Mouse (Mus musculus) 416B (cell line): Measurements from ENCODE around the gene Limch1.

Experiments used
- DNase-seq: peaks from one replicate; pipeline ENCODE4 v3.0.0; 2011; ENCODE audit warnings: low read depth

Limch1 gene

DNA sequence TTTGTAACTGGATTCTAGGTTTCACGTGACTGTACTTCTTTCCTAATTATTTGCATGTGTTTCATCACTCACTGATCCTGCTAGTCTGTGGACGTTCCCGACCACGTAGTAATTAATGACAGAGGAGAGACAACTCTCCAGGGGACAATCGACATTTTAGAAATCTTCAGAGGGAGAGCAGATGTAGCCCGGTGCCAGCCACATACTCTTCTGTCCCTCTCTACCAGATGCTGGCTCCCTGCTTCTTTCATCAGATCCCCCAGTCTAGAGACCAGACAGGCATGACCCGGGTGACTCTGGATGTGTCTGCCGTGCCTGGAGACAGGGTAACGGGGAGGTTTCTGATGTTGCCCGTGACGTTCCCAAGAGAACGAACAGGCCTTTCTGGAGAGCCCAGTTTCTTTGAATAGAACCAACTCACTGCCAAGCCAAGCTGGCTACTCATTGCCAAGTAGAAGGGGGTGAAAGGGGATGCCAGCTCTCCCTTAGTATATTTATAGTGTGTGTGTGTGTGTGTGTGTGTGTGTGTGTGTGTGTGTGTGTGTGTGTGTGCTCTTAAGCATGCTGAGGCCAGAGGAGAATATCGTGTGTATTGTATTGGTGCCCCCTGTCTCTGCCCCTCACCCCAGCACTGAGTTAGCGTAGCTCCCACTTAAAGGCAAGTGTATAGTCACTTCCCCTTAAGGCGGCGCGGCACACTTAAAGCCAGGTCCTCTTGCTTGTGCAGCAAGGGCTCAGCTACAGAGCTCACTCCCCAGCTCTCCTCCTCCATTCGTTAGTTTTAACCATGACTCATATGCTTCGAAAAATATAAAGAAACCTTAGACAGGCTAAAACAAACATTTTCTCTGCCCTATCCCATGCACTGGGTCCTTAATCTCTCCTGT, 233.9 kb downstream of the Limch1 start:
- no peak for DNase-seq

DNA sequence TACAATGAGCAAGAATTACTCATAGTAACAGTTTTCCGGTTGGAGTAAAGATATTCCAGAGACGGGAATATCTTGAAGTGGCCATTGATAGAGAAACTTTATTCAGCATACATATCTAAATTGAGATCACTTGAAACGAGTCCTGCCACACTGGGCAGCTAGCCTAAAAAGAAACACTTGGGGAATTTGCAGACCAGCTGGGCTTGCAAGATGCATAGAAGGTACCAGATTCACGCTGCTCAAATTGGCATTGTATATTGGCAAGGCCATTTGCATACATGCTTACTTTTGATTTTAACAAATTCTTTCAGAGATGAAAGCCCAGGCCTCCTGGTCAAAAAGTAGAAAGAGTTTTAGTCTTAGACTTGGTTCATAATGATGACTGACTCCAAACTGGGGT, 235.2 kb downstream of the Limch1 start:
- no peak for DNase-seq

DNA sequence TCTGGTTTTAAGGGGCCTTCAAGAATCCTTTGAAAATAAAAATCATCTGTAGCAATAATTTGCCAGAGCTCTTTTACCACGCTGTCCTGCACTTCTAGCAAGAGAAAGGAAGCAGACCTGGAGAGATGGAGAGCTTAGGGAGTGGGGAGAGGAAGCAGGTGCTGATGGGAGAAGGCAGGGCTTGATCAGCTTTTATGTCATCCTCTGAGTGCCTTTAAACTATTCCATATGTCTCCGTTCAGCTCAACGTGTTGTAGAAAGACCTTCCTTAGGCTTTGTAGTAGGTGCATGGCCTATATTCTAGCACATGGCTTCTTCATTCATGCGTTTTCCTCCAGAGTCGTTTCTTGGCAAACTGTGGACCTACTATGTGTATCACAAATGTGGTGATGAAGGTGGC, 237.5 kb downstream of the Limch1 start:
- no peak for DNase-seq

DNA sequence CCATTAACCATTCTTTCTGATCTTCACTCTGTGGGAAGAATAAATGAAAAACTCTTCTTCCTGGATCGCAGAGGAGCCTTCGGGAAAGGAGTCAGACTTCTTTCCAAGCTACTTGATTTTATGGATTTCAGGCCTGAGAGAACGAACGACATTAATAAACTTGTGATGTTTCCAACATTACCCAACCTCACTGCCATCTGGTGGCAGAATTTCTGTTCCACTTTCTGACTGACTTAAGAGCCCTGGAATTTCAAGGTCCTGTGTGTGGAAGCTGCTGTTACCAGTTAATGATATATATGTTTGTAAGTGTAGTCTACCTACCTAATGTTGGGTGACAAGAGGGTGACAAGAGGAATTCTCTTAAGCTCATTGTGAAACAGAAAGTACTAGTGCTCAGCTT, 243.3 kb downstream of the Limch1 start:
- DNase-seq: no peak

DNA sequence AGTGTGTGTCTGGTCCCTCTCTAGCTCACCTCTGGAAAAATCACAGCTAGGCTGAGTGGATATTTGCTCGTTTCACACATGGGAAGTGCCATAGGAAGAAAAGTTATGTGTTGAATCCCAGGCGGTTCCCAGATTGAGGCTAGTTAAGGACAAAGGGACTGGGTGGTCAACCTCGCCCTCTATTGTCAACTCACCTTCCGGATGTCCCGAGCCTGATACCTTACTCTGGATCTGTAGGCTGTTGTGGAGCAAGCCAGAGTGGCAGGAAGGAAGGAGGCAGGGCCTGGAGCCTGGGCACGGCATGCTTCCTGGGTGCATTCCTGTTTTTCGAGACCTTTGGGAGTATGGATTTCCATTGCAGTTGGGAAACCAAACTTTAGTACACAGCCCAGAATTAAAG, 243.9 kb downstream of the Limch1 start:
- no peak for DNase-seq

DNA sequence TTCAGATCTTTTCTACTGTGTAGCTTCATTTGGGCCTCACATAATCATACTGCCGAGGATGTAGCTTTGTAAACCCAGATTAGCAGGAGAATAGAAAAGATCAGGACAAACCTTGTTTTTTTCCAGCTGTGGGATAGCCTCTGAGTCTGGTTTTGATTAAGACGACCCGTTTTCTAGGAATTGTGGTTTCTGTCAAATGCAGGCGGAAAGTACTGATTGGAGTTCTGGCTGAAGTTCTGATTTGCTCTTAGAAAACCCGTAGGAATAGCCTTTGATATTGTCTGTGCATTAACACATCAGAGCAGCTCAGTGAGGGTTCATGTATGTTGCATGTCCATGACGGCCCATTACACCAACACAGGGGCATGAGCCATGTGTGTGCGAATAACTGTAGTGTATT, 246.8 kb downstream of the Limch1 start:
- no peak for DNase-seq

DNA sequence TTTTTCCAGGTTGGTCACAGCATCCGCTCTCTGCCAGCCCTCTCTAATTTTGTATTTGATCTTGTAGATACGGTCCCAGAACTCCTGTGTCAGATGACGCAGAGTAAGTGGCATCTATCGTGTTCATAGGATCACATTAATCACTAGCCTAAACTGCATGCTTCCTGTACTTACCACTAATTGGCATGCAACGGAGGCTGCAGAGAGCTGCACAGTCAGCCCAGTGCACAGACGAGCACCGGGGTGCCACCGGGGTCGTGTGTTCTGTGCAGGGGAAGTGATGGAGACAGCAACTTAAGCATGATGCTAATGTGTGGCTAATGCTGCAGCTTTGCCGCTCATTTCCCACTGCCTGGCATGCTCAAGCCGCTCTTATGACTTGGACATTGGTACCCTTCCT, 247.4 kb downstream of the Limch1 start:
- DNase-seq: no peak

DNA sequence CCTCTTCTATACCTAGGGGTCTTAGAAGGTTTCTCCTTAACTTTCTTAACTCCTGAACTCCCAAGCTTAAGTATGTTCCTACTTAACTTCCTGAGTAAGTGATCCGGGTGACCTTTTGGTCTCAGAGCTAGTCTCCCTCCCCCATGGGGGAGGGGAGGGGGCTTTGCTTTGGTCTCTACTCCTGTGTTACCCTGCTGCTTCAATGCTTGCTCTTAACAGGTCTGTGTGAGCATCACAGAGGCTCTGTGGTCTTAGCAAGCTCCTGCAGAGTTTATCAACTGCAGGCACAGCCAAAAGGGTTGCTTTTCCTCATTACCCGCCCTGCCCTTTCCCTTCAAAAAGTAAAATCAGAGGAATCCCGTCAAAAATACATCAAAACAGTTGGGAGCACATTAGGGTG, 250.5 kb downstream of the Limch1 start:
- DNase-seq: no peak

DNA sequence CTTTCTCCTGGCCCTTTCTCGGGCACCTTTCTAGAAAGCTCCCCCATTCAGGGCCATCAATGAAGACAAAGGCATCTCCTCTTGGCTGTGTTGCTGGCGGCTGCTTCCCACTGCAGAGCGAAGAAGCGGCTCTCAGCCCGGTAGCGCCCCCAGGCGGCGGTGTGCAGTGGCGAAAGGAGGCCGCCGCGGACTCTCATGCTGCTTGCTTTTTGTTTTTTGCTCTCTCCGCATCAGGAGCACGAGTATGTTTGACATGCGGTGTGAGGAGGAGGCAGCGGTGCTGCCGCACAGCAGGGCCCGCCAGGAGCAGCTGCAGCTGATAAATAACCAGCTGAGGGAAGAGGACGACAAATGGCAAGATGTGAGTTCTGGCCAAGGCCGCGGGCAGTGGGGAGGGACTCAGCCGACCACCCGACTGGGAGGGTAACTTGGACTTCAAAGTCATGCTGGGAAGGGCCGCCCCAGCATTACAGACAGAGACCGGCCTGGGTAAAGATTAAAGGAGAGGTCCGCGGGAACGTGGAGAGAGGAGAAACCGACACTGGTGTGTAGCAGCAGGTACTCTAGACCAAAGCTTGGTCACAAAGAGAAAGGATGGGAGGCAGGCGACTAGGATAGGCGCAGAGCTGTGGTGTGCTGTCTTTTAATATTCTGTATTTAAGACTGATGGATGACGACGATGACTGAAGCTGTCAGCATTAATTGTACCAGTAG, 251.4 kb downstream of the Limch1 start:
- DNase-seq: no peak

DNA sequence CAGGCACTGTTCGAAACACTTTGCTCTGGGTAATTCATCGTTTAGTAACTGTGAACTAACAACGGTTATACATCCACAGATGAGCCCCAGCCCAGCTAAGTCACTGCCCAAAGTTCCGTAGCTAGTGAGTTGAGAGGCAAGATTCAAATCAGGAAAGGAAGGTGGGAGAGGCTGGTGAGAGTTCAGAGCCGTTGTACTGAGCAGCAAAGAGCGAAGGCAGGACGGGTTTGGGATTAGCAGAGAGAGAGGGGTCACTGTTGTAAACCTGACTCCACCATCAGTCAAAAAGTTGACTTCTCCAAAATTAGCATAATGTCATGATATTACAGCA, 251.9 kb downstream of the Limch1 start:
- DNase-seq: no peak

DNA sequence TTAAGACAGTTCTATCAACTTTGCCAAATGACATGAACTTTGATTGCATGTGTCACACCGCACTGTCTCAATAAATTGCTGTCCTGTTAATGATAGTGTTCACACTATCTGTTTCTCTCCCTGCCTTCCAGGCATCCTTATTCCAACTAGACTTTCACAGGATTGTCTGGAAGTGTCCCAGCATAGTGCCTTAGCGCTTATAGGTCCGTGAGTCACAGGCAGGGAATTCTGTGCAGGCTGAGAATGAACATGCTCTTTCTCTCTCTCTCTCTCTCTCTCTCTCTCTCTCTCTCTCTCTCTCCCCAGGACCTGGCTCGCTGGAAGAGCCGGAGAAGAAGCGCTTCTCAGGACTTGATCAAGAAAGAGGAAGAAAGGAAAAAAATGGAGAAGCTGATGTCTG, 252.7 kb downstream of the Limch1 start:
- no peak for DNase-seq

DNA sequence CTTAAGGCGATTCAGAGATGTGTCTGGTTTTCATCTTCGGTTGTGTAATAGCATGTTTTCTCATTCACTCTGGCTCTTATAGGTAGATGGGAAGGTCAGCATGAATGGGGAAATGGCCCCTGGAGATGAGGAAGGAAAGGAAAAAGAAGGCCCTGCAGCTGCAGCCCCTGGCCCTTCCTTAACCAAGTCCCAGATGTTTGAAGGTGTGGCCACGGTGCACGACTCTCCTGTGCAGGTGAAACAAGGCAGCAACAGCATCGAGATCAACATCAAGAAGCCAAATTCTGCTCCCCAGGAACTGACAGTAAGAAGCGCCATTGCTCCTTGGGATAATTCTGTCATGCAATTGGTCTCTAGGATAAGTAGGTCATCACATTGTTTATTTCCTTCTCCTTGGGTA, 256.7 kb downstream of the Limch1 start:
- DNase-seq: no peak

DNA sequence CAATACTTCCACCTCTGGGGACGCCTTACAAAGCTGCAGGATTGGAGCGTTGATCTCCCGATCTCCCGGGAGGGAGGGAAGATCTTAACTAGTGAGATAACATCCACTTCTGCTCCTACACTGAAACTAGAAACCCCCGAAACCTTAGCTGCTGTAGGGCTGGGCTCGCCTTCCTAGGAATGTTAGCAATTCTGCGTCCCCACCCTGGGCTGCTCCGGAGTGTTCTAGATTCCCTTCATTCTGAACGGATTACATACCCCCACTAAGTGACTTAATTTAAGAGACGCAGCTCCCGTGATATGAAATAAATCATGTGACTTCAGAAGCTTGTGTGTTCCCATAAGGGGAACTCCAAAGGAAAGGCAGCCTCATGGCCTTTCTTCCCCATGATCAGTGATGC, 259.0 kb downstream of the Limch1 start:
- DNase-seq: no peak

DNA sequence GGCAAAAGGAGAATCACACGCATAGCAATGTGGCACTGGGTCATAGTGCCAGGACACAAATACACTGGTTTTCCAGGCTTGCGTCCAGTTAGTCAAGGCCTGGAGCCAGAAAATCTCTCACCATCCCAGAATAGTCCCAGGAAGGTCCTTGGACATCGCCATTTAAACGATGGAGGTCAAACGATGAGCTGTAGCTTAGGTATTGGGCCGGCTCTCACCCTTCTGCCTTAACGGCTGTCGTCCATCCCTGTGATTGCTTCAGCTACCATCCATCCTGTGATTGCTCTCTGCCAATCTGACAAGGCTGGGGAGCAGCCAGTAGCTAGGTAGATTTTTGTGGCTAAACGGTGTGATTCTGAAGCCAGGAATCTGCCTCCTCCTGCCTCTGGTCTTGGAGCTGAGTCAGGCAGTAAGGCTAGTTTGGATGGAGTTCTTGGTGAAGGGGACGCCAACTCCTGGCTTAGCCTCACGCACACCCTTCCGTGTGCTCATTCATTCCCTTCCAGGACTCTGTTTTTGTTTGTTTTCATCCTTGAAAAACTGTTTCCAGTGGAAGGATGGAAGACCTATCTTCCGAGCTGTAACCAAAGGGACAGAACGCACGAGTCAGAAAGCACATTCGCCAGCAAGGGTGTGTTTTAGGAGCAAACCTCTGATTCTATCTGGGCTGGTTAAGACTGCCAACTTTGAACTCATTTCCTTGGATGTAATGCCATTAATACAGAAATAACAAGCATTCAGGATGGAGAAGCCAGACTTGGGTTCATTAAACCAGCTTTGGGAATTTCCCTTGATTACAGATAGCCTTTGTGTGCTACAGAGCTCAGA, 265.6 kb downstream of the Limch1 start:
- DNase-seq: no peak

DNA sequence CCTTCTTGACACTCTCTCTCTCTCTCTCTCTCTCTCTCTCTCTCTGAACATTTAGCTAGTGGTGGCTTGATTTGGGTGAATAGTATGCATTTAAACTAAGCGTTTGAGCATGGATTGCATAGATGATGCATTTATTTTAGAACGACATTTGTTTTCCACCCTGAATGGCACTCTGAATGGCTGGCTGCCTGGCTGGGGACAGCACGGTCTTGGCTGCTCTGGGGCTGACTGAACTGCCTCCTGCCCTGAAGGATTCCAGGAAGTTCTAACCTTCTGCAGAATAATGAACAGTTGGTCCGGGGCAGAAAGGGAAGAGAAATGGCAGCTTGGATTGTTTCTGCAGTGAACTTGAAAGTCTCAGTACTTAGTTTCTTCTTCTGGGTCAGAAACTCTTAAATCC, 266.4 kb downstream of the Limch1 start:
- no peak for DNase-seq

DNA sequence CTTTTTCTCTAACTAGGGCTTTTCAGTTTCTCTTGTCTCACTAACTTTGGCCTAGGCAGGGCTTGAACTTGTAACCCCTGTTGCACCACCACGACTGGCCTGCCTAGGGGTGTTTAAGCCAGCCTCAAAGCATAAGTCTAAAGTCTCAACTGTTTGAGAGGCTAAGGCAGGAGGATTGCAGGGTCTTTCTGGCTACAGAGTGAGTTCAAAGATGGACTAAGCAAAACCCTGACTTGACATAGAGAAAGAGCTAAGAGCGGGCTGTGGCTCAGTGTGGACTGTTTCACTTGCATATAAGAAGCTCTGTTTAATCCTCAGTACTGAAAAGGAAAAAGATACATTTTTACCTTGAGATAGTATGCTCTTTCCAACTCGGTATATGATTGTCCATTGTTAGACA, 268.3 kb downstream of the Limch1 start:
- DNase-seq: no peak

DNA sequence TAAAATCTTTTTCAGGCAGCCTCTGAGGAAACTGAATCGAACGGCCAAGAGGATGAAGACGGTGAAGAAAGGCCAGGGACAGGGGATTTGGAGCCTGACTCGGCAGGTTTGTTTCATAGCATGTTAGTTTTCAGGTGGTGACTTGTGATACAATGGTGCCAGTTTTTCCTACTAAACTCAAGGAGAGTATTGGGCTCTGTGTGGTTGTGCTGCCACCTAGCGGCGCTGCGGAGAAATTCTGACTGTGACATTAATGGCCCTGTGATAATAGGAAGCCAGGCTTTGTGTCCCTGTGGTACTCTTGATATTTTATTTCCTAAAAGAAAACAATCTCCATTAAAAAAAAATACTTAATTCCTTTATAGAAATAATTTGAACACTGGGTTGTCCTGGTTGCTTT, 270.8 kb downstream of the Limch1 start:
- DNase-seq: peak; percentile 58

DNA sequence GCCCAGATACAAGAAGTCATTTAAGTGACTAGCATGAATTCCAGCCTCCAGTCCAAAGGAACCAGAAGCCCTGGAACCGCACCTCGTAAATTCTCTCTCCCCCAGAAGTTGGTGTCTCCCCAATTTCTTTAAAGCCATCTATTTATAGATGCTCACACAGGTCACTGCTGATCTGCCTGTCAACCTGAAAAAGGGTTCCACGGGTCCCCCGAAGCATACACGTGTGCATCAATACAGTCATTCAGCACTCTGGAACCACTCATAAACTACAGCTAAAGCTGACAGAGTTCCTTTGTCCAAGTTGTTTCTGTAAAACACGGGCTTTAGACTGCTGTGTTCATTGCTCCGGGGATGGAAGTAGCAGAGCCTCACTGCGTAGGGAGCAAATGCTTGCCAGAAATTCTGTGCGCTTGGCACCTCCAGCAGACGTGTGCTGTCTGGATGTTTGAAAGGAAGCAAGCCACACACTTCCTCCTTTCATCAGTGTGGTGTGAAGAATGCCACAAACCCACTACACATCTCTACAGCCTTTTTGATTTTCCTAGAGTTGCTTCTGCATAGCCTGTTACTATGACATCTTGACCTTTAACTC, 278.9 kb downstream of the Limch1 start:
- DNase-seq: no peak

DNA sequence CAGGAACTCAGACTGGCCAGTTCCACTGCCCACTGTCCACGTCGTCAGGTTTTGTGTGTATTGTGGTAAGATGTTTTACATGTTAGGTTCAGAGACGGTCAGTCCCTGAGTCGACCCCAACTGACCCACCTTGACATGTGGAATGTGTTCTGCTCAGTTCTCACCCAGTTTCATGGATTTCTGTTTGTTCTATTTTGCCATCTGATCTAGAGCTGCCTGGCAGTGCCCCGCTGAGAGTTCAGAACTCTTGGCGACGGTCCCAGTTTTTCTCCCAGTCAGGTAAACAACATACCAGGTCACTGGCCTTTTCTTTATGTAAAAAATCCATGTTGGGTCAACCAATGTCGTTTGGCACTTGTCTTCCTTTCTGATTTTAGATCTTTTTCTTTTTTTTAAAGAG, 279.5 kb downstream of the Limch1 start:
- no peak for DNase-seq

DNA sequence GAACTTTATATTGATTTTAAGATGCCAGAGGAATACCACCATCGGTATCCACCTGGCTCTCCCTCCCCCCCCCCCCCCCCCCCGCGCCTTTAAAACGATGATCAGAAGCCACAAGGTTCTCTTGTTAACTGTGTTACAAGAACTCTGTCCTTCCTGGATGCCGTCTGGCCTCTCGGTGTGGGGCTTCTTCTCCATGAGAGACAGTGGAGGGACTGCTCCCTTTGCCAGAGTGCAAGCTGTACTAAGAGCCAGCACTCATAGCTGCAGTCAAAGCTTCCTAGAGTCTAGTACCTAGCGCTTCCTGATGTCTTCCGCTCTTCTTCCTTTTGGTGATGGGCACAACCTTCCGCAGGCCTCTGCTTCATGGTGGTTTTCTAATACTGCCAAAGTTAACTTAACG, 280.0 kb downstream of the Limch1 start:
- no peak for DNase-seq

DNA sequence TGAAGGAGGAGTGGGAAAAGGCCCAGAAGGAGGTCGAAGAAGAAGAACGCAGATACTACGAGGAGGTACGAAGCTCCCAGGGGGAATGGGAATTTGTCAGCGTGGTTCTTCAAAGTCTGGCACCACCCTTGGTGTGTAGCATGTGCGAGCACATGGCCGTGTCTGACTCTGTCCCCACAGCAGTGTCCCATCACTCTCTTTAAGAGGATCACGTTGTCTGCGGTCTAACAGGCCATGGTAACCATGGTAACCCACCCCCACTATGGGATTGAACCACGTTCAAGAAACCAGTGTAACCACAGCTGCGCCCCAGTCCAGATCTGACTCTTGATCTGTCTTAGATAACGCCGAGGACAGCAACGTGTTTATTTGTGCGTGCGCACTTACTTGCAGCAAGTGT, 283.2 kb downstream of the Limch1 start:
- DNase-seq: no peak

DNA sequence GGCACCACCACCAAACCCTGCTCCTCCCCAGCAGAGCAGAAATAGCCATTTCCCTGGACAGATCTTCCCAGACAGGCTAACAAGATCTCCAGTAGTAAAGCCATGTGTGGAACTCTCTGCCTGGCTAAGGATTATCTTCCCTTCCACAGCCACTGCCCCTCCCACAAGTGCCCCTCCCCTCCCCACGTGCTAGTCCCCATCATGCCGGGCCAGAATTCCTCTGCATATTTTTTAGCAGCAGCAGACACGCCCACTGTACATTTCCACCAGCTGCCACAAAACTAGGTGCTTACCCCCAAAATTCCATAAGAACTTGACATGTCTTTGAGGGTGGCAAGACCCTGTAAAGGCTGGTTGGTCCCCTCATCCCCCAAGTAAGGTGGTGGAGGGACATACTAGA, 284.3 kb downstream of the Limch1 start:
- DNase-seq: no peak

DNA sequence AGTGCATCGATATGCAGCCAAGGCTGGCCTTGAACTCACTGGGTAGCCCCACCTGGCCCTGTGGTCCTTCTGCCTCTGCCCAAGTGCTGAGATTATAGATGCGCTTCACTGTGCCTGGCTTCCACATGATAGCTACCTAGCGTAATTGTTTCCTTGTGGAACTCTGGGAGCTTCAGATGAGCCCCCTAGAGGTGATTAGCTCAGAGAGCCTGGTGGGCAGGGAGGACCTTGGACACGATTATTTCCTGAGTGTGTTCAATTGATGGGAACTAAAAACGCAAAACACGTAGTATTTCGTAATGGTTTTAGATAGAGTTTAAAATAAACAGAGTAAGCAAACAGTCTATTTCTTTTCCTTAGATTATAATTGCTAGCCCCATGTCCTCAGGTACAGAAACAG, 287.0 kb downstream of the Limch1 start:
- no peak for DNase-seq
